Mouse (Mus musculus) bone marrow macrophage, adult 2 months (primary cell): ENCODE data around the gene Taf3. TPM values are rescaled to one million over a fixed set of nuclear protein-coding genes. Genes with fewer than 3 reads are reported as not detected.
A peak's percentile ranks its signal among the peaks of the same experiment; 100 is the strongest.

Experiments
- H3K27ac ChIP-seq: 2 replicates; pipeline ENCODE4 v1.5.1; 2012; ENCODE audit warnings: low read depth, low read length; ENCODE audit not compliant: insufficient read depth
- H3K4me1 ChIP-seq: 2 replicates; pipeline ENCODE4 v1.6.1; 2012; ENCODE audit warnings: low read length; ENCODE audit not compliant: control insufficient read depth, insufficient read depth
- H3K4me3 ChIP-seq: 2 replicates; pipeline ENCODE4 v1.5.1; 2012; ENCODE audit warnings: mild to moderate bottlenecking, low read length, moderate library complexity; ENCODE audit not compliant: insufficient read depth
- CTCF ChIP-seq: IDR thresholded peaks from 2 replicates; pipeline ENCODE4 v1.5.1; 2012; ENCODE audit warnings: low read depth, mild to moderate bottlenecking, low read length, moderate library complexity
- POLR2A ChIP-seq: IDR thresholded peaks from 2 replicates; pipeline ENCODE4 v1.6.1; 2012; ENCODE audit warnings: mild to moderate bottlenecking, low read depth, low read length, borderline replicate concordance
- polyA plus RNA-seq: library from polyadenylated mRNA; stranded (reverse); fragments of >200 nt; gene quantifications from 2 replicates; pipeline ENCODE4 v1.2.4, GENCODE M21; 2012; ENCODE audit not compliant: missing spikeins, insufficient read depth, insufficient read length

The Taf3 gene
- polyA plus RNA-seq, 1 experiment = 13.2 TPM

DNA sequence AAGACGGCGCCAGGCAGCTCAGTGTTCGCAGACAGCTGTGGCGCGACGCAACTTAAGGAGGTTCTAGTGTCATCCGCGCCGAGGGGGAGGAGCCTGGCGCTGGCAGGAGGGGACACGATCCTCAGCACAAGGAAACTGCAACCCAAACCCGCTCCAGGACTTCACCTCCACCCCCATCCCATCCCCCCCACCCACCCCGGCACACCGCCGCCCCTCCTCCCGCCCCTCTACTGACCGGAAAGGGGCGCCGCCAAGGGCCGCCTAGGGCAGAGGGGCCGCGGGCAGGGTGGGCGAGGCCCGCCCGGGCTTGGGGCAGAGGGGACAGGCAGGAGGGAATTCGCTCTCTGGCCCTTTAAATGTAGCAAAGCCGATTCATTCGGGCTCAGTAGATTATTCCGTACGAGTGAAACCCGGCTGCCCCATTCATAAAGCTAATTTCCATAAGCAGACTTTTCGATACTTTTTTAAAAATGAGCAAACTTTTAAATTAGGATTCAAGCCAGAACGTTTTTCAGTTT lies 169.8 kb downstream of the Taf3 start:
- Histone ChIP-seq H3K27ac (no peak overlapping the region), H3K4me1 (0 out of 2 replicates have a peak, but pooled peaks cover 4% of the 10 kb centered on the region), H3K4me3 (peak overlapping the region; percentile 62)
- no peak for TF ChIP-seq CTCF
- no peak for TF ChIP-seq POLR2A

DNA sequence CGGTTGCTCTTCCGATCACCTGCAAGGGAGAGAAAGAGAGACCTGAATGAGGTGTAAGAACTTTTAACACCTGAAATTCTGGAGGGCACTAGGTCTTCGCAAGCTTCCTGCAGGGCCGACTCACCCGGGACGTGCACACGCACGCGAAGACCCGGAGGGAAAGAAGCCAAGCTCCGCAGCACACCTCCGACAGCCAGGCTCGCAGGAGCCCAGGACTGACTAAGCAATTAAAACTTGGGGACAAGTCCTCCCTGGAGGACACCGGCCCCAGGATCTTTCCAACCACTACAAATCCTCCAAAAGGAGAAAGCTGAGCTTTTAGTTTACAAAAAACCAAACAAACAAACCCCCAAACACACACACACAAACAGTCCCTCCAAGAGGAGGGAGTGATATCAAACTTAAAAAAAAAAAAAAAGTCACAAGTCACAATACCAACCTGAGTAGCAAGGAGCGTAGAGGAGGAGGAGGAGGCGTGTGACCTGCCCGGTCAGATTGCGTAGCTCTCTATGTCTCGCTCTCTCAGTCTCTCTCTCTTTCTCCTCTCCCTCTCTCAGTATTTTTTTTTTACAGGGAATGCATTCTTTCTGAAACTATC lies 170.3 kb downstream of the Taf3 start:
- H3K4me1 ChIP-seq = 0 out of 2 replicates have a peak, but pooled peaks cover 4% of the 10 kb centered on the region
- TF ChIP-seq POLR2A = no peak
- no peak for TF ChIP-seq CTCF
- H3K27ac ChIP-seq = no peak overlapping the region
- H3K4me3 ChIP-seq = peak overlapping the region; percentile 62

DNA sequence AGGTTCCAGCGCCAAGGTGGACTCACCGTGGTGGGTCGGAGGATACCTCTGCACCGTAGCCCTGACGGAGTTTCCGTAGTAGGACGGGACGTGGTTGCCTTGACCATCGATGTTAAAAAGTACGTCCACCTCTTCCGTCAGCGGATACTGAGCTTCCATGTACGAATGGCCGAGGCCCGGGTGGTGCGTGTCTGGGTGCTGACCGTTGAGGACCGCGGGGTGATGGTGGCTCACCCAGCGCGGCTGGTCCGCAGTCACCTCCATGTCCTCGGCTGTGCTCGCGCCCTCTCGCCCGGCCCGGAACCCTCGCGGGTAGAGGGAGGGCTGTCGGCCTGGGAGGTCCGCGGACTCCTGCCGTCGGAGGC lies 171.1 kb downstream of the Taf3 start:
- TF ChIP-seq POLR2A (no peak), CTCF (0 out of 2 replicates have a peak, but pooled peaks have one; percentile 6)
- Histone ChIP-seq H3K4me3 (peak overlapping the region; percentile 32), H3K27ac (no peak overlapping the region), H3K4me1 (0 out of 2 replicates have a peak, but pooled peaks cover 6% of the 10 kb centered on the region)

DNA sequence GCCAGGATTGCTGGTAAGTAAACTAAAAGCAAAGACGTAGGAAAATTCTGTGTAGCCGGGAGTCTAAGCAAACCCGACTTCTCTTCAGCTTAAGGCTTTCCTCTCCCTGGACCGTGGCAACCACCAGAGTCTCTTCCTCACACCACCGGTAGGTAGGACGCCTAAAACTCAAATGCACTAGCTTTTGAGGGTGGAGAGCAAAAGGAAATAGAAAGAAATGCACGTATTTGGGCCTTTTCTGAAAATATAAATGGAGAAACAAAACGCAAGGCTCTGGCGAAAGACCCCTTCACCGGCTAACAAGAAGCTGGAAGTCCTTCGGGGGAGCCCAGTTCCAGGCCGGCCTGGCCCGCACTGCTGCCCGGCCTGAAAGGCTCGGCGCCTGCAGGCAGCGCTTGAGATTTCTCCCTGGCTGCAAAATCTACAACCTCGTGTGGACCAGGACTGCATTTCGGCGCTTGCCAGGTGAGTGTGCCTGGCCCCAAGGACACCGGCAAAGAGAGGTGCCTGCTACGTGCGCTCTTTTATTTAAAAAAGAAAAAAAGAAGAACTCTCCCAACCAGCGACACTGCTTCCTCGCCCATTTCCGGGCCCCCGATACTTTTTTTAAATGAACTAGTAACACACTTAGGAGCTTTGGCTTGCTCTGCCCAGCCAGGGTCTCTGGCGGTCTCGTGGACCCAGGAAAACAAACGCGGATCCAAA lies 171.6 kb downstream of the Taf3 start:
- 0 out of 2 replicates have a peak, but pooled peaks cover 6% of the 10 kb centered on the region for H3K4me1 ChIP-seq
- H3K4me3 ChIP-seq = peak overlapping the region; percentile 32
- TF ChIP-seq POLR2A = no peak
- no peak for TF ChIP-seq CTCF
- no peak overlapping the region for H3K27ac ChIP-seq

DNA sequence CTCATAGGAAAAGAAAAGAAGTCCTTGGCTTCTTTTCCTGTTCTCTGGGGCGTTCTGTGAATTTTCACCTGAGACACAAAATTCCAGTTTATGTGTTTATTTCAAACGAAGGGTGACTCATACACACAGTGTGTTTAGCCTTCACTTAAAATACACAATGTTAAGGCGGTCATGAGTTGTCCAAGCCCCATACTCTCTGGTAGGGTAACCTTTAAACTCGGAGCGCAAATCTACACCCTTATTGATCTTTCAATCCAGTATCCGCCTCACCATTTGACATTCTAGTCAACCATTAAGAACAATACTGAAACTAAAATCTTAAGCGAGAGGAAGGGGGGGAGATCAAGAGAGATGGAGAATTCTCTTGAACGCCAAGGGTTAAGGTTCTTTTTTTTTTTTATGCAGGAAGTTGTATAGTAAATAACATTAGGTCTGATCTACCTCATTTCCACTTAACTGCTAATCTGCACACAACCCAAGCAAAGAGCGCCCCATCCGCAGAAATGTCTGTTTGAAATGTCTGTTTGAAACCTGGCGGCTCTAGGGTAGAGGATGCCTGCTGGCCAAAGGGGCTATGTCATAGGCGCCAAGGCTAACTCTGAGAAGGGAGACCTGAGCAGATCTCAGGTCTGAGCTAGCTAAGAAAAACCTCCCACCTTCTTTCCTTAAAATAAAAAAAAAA lies 172.6 kb downstream of the Taf3 start:
- Histone ChIP-seq H3K27ac (no peak overlapping the region), H3K4me1 (0 out of 2 replicates have a peak, but pooled peaks cover 6% of the 10 kb centered on the region)
- TF ChIP-seq CTCF (no peak), POLR2A (no peak)

DNA sequence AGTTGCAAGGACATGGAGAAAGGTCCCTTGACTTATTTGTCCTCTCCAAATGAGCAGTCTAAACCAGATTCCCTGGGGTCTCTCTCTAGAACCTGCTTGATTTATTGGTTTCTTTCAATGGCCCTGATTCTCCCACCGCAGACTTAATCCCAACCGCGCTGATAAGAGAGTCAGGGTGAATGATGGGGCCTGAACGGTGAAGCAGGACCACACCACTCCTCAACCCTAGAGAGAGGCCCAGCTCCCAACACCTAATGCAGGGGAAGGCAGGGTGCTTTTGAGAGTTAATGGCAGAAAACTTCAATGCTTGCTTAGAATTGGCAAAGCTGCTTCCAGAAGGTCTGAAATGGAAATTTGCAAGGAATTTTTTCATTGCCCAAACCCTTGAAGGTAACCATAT lies 173.2 kb downstream of the Taf3 start:
- no peak for TF ChIP-seq CTCF
- no peak for TF ChIP-seq POLR2A
- no peak overlapping the region for H3K27ac ChIP-seq

More for the DNA sequence above, 172.6 kb downstream of the Taf3 start:
- H3K4me3 ChIP-seq = no peak overlapping the region

DNA sequence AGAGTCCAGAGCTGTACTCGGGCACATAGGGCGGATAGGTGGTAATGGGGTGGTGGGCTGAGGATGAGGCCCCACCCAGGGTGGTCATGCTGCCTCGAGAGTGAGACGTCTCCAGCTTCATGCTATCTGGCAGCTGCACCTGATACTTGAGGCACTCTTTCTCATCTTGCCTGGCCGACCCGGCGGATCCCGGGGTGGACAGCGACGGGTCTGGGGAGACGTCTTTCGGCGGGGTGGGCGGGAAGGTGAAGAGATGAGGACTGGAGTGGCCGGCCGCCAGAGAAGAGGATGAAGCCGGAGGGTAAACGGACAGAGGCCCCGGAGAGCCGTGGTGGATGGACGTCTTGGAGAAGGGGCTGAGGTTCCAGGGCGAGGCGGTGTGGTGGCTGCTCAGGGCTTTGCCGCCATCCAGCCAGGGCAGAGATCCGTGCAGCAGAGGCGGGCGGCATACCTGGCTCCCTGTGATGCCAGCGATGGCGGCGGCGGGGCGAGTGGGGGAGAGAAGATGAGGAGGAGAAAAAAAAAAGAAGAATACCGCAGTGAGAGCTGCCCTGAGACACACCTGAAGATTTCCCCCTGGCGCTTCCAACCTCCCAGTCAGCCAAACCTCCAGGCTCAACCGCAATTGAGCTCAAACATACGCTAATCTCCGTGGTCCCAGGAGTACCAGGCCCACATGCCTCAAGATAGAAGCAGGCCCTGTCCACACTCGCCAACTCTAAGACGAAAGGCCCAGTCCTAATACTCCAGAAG lies 173.8 kb downstream of the Taf3 start:
- Histone ChIP-seq H3K4me1 (0 out of 2 replicates have a peak, but pooled peaks cover 6% of the 10 kb centered on the region), H3K27ac (no peak overlapping the region), H3K4me3 (no peak overlapping the region)
- TF ChIP-seq CTCF = no peak
- no peak for TF ChIP-seq POLR2A

More for the DNA sequence above, 173.2 kb downstream of the Taf3 start:
- H3K4me3 ChIP-seq = no peak overlapping the region
- 0 out of 2 replicates have a peak, but pooled peaks cover 6% of the 10 kb centered on the region for H3K4me1 ChIP-seq

DNA sequence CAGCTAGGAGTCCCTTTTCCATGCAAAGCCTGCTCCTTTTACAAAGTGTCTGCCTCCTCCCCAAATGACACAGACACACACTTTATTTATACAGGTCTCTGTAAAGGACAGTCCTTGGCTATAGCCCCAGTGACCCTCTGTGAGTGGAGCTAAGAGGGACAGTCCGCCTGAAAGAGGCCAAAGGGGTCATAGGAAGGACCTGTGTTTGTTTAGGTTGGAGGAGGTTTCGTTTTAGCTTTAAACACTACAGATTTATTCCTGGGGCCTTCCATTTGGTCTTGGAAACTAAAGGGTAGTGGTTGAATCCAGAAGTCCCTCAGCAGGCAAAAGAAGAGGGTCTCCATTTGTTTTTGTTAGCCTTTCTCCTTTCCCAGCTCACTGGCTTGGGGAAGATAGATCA lies 174.6 kb downstream of the Taf3 start:
- Histone ChIP-seq H3K27ac (no peak overlapping the region), H3K4me3 (no peak overlapping the region), H3K4me1 (0 out of 2 replicates have a peak, but pooled peaks cover 6% of the 10 kb centered on the region)
- TF ChIP-seq CTCF = no peak
- no peak for TF ChIP-seq POLR2A

DNA sequence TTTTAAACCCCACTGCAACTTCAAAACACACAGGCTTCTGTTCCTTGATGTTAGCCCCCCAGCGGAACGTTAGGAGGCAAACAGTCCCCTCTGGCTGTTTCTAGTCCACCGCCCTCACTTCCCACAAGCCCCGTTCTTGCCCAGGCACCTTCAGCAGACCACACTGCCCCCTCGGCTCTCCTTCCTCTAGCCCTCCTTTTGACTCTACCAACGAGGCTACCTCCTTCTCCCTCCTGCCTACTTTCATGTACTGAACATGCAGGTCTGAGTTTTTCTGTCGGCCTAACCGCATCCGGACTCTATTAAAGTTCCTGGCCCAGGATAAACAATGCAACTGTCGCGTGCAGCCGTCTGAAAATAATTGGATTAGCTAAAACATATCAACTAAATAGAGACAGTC lies 175.7 kb downstream of the Taf3 start:
- TF ChIP-seq CTCF = no peak
- no peak for TF ChIP-seq POLR2A
- no peak overlapping the region for H3K27ac ChIP-seq
- H3K4me1 ChIP-seq = 0 out of 2 replicates have a peak, but pooled peaks cover 2% of the 10 kb centered on the region
- H3K4me3 ChIP-seq = no peak overlapping the region
